Mouse (Mus musculus) hindbrain, postnatal 0 days (tissue): ENCODE results near the gene Eif2ak3. TPM values are rescaled to one million over a fixed set of nuclear protein-coding genes. Genes with fewer than 3 reads are reported as not detected.

Source experiments
- ATAC-seq: fragments of 200-750 bp; cut with Nextera tagmentation; 2 replicates; pipeline ENCODE4 v1.8.0; 2017; ENCODE audit warnings: mild to moderate bottlenecking, moderate TSS enrichment, moderate library complexity
- DNase-seq: peaks from one replicate; pipeline ENCODE4 v3.0.0-alpha.2; 2015; ENCODE audit warnings: low spot score
- H3K27ac ChIP-seq: fragments of 300-500 bp; sonication (generic); 2 replicates; pipeline ENCODE4 v1.5.1; 2014; ENCODE audit warnings: mild to moderate bottlenecking
- H3K27me3 ChIP-seq: fragments of 300-500 bp; sonication (generic); 2 replicates; pipeline ENCODE4 v1.6.1; 2014; ENCODE audit warnings: low read length, mixed read lengths; ENCODE audit not compliant: insufficient read depth
- H3K36me3 ChIP-seq: fragments of 300-500 bp; sonication (generic); 2 replicates; pipeline ENCODE4 v1.6.1; 2014; ENCODE audit warnings: low read length, mixed read lengths; ENCODE audit not compliant: insufficient read depth
- H3K4me1 ChIP-seq: fragments of 300-500 bp; sonication (generic); 2 replicates; pipeline ENCODE4 v1.6.1; 2014; ENCODE audit warnings: antibody characterized with exemption, low read length, mixed read lengths; ENCODE audit not compliant: insufficient read depth
- H3K4me2 ChIP-seq: fragments of 300-500 bp; sonication (generic); 2 replicates; pipeline ENCODE4 v1.6.1; 2014; ENCODE audit warnings: low read depth, mild to moderate bottlenecking, low read length, moderate library complexity, mixed read lengths
- H3K4me3 ChIP-seq: fragments of 300-500 bp; sonication (generic); 2 replicates; pipeline ENCODE4 v1.5.1; 2014; ENCODE audit warnings: low read length
- H3K9ac ChIP-seq: fragments of 300-500 bp; sonication (generic); replicated peaks from 2 replicates; pipeline ENCODE4 v1.6.1; 2014; ENCODE audit warnings: mild to moderate bottlenecking, low read length, moderate library complexity, mixed read lengths
- H3K9me3 ChIP-seq: fragments of 300-500 bp; sonication (generic); 2 replicates; pipeline ENCODE4 v1.6.1; 2016; ENCODE audit warnings: low read length, mixed read lengths
- CTCF ChIP-seq: IDR thresholded peaks from 2 replicates; pipeline ENCODE4 v1.5.1; 2016; ENCODE audit warnings: antibody characterized with exemption, control low read depth, low read depth
- WGBS: fragments of 180-500 bp; shearing (Covaris S2); extraction: QIAGEN DNeasy Blood & Tissue Kit; methylation state at CpG from one replicate; pipeline ENCODE4 v1.1.7; 2014; 5-methylcytosine and 5-hydroxymethylcytosine counted together
- polyA plus RNA-seq: library from polyadenylated mRNA; unstranded; fragments of >200 nt; fragmentation: Nextera tagmentation; extraction: Ambion mirVana; gene quantifications from 2 replicates; pipeline ENCODE4 v1.2.1, GENCODE M21; 2015
- total RNA-seq: library from RNA; depleted of rRNA; stranded (reverse); fragments of >200 nt; gene quantifications from 2 replicates; pipeline ENCODE4 v1.2.3, GENCODE M21; 2014

The Eif2ak3 gene
- total and polyA plus RNA-seq, 2 experiments from 2014 or later, result 7.6 to 18.3 TPM

DNA sequence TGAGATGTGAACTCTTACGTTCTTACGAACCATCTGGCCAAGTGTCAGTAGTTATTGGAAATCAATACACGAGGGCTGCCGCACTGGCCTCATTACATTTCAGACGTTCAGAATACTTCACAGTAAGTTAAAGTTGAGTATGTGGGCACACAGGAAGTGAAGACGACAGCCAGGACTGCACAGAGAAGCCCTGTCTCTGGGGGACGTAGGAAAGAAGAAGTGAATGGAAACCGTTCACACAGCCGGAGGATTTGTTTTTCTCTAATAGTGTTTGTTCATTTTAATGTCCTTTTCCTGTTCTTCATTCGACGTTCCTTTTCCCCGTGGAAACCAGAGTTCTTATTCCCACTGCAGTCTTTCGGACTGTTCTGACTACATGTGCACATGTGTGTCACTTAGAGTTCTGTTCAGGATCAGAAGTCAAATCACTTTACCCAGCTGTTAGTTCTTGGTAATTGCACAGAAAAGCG lies 27.2 kb downstream of the Eif2ak3 start:
- H3K4me2 ChIP-seq, result peak overlapping the region; percentile 16; the same call in 1 of the 2 replicates
- ATAC-seq (0 out of 2 replicates have a peak, but pooled peaks have one; percentile 13), DNase-seq (no peak)
- TF ChIP-seq CTCF, result no peak
- 67% methylated on average over 14 of the region's 14 CpGs for WGBS
- H3K4me3 ChIP-seq, result no peak overlapping the region
- H3K9ac ChIP-seq, result no peak overlapping the region
- no peaks in the 10 kb centered on the region for H3K36me3 ChIP-seq
- H3K27ac ChIP-seq, result peak overlapping the region; percentile 36; the same call in 1 of the 2 replicates
- no peaks in the 10 kb centered on the region for H3K9me3 ChIP-seq
- H3K27me3 ChIP-seq, result no peaks in the 10 kb centered on the region
- H3K4me1 ChIP-seq, result no peaks in the 10 kb centered on the region

GRCm38 (mm10) chr6:70872128-70872527 lies 27.8 kb downstream of the Eif2ak3 start:
- peak overlapping the region; percentile 36; the same call in 1 of the 2 replicates for H3K27ac ChIP-seq
- no peak for TF ChIP-seq CTCF

DNA sequence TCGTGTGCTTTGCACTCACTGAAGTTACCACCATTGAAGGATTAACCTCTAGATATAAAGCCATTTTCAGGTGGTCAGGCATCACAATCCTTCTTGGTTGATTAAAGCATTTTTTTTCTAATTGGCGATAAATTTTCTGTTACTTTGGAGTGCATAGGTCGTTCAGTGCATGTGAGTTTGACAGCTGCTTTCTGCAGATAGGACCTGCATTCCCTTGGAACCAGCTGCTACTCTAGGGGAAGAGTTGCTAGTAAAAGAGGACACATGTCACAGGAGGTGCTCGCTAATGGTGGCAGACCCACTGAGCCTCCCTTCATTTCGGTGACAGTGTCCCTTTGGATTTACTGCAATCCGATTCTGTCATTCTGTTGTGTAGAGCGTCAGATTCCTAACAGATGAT lies 28.3 kb downstream of the Eif2ak3 start:
- Histone ChIP-seq H3K4me2 (no peak overlapping the region), H3K4me1 (no peaks in the 10 kb centered on the region), H3K9ac (no peak overlapping the region), H3K9me3 (no peaks in the 10 kb centered on the region), H3K36me3 (no peaks in the 10 kb centered on the region), H3K4me3 (no peak overlapping the region), H3K27ac (no peak overlapping the region), H3K27me3 (no peaks in the 10 kb centered on the region)
- ATAC-seq (no peak), DNase-seq (no peak)
- WGBS, result 74% methylated on average over 7 of the region's 7 CpGs
- no peak for TF ChIP-seq CTCF

More at GRCm38 (mm10) chr6:70872128-70872527, 27.8 kb downstream of the Eif2ak3 start:
- Histone ChIP-seq H3K4me3 (no peak overlapping the region), H3K27me3 (no peaks in the 10 kb centered on the region), H3K36me3 (no peaks in the 10 kb centered on the region), H3K9me3 (no peaks in the 10 kb centered on the region), H3K4me2 (peak overlapping the region; percentile 16; the same call in 1 of the 2 replicates), H3K9ac (no peak overlapping the region), H3K4me1 (no peaks in the 10 kb centered on the region)
- DNase-seq, result peak; percentile 63
- peak; percentile 95 for ATAC-seq
- 55% methylated on average over 10 of the region's 10 CpGs for WGBS

- no peaks in the 10 kb centered on the region for H3K4me1 ChIP-seq
- no peak overlapping the region for H3K4me3 ChIP-seq
- H3K36me3 ChIP-seq, result no peaks in the 10 kb centered on the region
- TF ChIP-seq CTCF, result peak; percentile 39; the same call in 1 of the 2 replicates
- H3K27me3 ChIP-seq, result no peaks in the 10 kb centered on the region
- DNase-seq, result no peak
- H3K9me3 ChIP-seq, result no peaks in the 10 kb centered on the region
- ATAC-seq, result no peak
- H3K27ac ChIP-seq, result no peak overlapping the region
- 78% methylated on average over 5 of the region's 5 CpGs for WGBS
- no peak overlapping the region for H3K9ac ChIP-seq
- H3K4me2 ChIP-seq, result no peak overlapping the region
Measured at GRCm38 (mm10) chr6:70874035-70874775, 29.9 kb downstream of the Eif2ak3 start.

DNA sequence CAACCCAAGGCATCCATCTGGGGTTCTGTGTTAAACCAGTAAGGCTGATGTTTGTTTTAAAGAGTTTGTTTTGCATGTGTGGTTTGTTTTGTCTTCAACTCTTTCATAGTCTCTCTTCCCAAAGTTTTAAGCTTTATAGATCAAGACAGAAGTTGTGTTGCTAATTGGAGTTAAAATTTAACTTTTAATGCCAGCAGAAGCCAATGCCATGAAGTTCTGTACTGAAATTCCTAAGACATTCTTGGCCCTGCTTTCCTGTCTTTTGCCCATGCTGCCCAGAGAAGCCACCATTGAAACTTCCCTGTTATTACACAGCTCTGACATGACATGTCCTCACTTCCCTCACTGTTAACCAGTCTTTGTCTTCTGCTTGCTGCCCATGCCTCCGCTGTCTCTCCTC lies 30.7 kb downstream of the Eif2ak3 start:
- no peak overlapping the region for H3K4me2 ChIP-seq
- no peak overlapping the region for H3K4me3 ChIP-seq
- H3K36me3 ChIP-seq, result 0 out of 2 replicates have a peak, but pooled peaks cover 4% of the 10 kb centered on the region
- no peak for DNase-seq
- no peak for TF ChIP-seq CTCF
- H3K27me3 ChIP-seq, result no peaks in the 10 kb centered on the region
- no peak for ATAC-seq
- WGBS, result 97% methylated on average over 1 of the region's 1 CpGs
- H3K4me1 ChIP-seq, result no peaks in the 10 kb centered on the region
- no peak overlapping the region for H3K9ac ChIP-seq
- no peaks in the 10 kb centered on the region for H3K9me3 ChIP-seq
- no peak overlapping the region for H3K27ac ChIP-seq

- no peaks in the 10 kb centered on the region for H3K9me3 ChIP-seq
- peak; percentile 95 for TF ChIP-seq CTCF
- H3K36me3 ChIP-seq, result peaks cover 20% of the 10 kb centered on the region
- 16% methylated on average over 5 of the region's 5 CpGs for WGBS
- ATAC-seq, result peak; percentile 63
- DNase-seq, result peak; percentile 84
- no peak overlapping the region for H3K9ac ChIP-seq
- H3K4me1 ChIP-seq, result no peaks in the 10 kb centered on the region
- H3K4me2 ChIP-seq, result no peak overlapping the region
- no peak overlapping the region for H3K27ac ChIP-seq
- H3K4me3 ChIP-seq, result no peak overlapping the region
- no peaks in the 10 kb centered on the region for H3K27me3 ChIP-seq
Measured at GRCm38 (mm10) chr6:70880714-70881304, 36.5 kb downstream of the Eif2ak3 start.
